In the genomic region with DNA sequence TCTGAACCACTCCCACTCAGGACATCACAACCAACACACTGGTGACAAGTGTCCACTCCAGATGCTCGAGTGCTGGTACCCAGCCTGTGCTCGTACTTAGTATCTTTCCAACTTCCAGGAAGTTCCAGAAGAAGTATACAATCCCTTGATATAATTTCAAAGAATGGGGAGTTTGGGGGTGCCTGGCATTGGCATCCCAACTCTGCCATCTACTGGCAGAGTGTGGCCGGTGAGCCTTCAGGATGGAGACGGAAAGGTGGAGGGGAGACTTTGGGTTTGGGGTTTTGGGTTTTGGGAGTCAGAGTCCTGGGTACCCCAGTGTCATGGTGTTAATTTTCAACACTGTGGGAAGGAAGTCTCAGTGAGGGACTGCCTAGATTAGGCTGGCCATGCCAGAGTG, we compare ENCODE assay signal across 12 mouse cellular contexts. TPM values are rescaled to one million over a fixed set of nuclear protein-coding genes. Genes with fewer than 3 reads are reported as not detected.
DNase-seq lines count a peak whose midpoint lies in the region; ATAC-seq and TF ChIP-seq lines count a peak whose summit lies in the region.
"Had no signal": no experiment of that assay in that cellular context is flagged by ENCODE, and none has a peak within 500 bp of the region (broad histone marks: within the 10 kb centered on the region; RNA-seq: fewer than 3 reads in every experiment).

No protein-coding gene starts in this region.

- no peak for ATAC-seq in kidney, embryonic 16.5 days (ENCODE audit: low FRiP score, low TSS enrichment)
- ATAC-seq in midbrain, postnatal 0 days (ENCODE audit: low FRiP score), result no peak
- no peak for ATAC-seq in forebrain, embryonic 11.5 days (replicated peaks; ENCODE audit: low FRiP score)

- no peak overlapping the region for H3K4me3 ChIP-seq in kidney, adult 2 months (ENCODE audit: insufficient read depth, low read depth, low read length)
- H3K4me3 ChIP-seq in kidney, embryonic 16.5 days (ENCODE audit: low read length), result no peak overlapping the region
- no peak overlapping the region for H3K4me3 ChIP-seq in midbrain, postnatal 0 days (ENCODE audit: low read depth, low read length)
- H3K4me3 ChIP-seq in midbrain, embryonic 10.5 days, result no peak overlapping the region
- H3K4me3 ChIP-seq in spleen, adult 2 months (ENCODE audit: extremely low read depth, insufficient read depth, insufficient read length), result no peak overlapping the region
- H3K4me3 ChIP-seq in forebrain, embryonic 11.5 days (ENCODE audit: low read depth, low read length), result no peak overlapping the region
- H3K4me3 ChIP-seq: heart, embryonic 12.5 days; midbrain, embryonic 12.5 days had no signal

- H3K27me3 ChIP-seq in kidney, adult 2 months (replicated peaks; ENCODE audit: control insufficient read depth, insufficient read depth, low read length), result no peaks in the 10 kb centered on the region
- 0 out of 2 replicates have a peak, but pooled peaks cover 2% of the 10 kb centered on the region for H3K27me3 ChIP-seq in kidney, embryonic 16.5 days (ENCODE audit: insufficient read depth, low read length)
- no peaks in the 10 kb centered on the region for H3K27me3 ChIP-seq in midbrain, postnatal 0 days (ENCODE audit: insufficient read depth, low read length)
- peaks cover 2% of the 10 kb centered on the region for H3K27me3 ChIP-seq in midbrain, embryonic 10.5 days (ENCODE audit: low read depth, poor library complexity, severe bottlenecking)
- no peaks in the 10 kb centered on the region for H3K27me3 ChIP-seq in spleen, adult 2 months (ENCODE audit: control insufficient read depth, insufficient read depth, low read length)
- H3K27me3 ChIP-seq in forebrain, embryonic 11.5 days (ENCODE audit: control insufficient read depth, insufficient read depth, low read length), result peaks cover 2% of the 10 kb centered on the region; the same call in 1 of the 2 replicates

- H3K4me2 ChIP-seq in kidney, embryonic 16.5 days (replicated peaks; ENCODE audit: low read depth, low read length), result no peak overlapping the region
- no peak overlapping the region for H3K4me2 ChIP-seq in midbrain, postnatal 0 days (ENCODE audit: low read depth, low read length, poor library complexity, severe bottlenecking)
- no peak overlapping the region for H3K4me2 ChIP-seq in forebrain, embryonic 11.5 days (ENCODE audit: low read depth, low read length, severe bottlenecking)
- H3K4me2 ChIP-seq: heart, embryonic 12.5 days; midbrain, embryonic 12.5 days had no signal

- H3K9me3 ChIP-seq in kidney, embryonic 16.5 days (ENCODE audit: low read length), result no peaks in the 10 kb centered on the region
- no peaks in the 10 kb centered on the region for H3K9me3 ChIP-seq in midbrain, postnatal 0 days (ENCODE audit: low read length)
- H3K9me3 ChIP-seq in midbrain, embryonic 10.5 days (replicated peaks), result no peaks in the 10 kb centered on the region
- H3K9me3 ChIP-seq in forebrain, embryonic 11.5 days (ENCODE audit: control insufficient read depth, low read length), result no peaks in the 10 kb centered on the region
- H3K9me3 ChIP-seq: heart, embryonic 12.5 days; midbrain, embryonic 12.5 days had no signal

- TF ChIP-seq POLR2A in kidney, adult 2 months (IDR thresholded peaks at IDR 0.05; ENCODE audit: low read depth, low read length), result no peak
- no peak for TF ChIP-seq POLR2A in spleen, adult 2 months (IDR thresholded peaks at IDR 0.05; ENCODE audit: low read depth, low read length)

- no peak overlapping the region for H3K9ac ChIP-seq in kidney, embryonic 16.5 days (replicated peaks; ENCODE audit: low read length)
- no peak overlapping the region for H3K9ac ChIP-seq in midbrain, postnatal 0 days (replicated peaks; ENCODE audit: low read length, poor library complexity, severe bottlenecking)
- no peak overlapping the region for H3K9ac ChIP-seq in forebrain, embryonic 11.5 days (ENCODE audit: low read length)
- H3K9ac ChIP-seq: heart, embryonic 12.5 days; midbrain, embryonic 12.5 days had no signal

- H3K27ac ChIP-seq in kidney, adult 2 months (ENCODE audit: insufficient read depth, low read depth, low read length), result no peak overlapping the region
- H3K27ac ChIP-seq in kidney, embryonic 16.5 days (ENCODE audit: low read length), result no peak overlapping the region
- H3K27ac ChIP-seq in midbrain, postnatal 0 days (ENCODE audit: low read depth, low read length), result no peak overlapping the region
- H3K27ac ChIP-seq in midbrain, embryonic 10.5 days (replicated peaks), result no peak overlapping the region
- H3K27ac ChIP-seq in spleen, adult 2 months (ENCODE audit: insufficient read depth, low read length), result no peak overlapping the region
- H3K27ac ChIP-seq in forebrain, embryonic 11.5 days (ENCODE audit: low read depth, low read length), result no peak overlapping the region
- H3K27ac ChIP-seq: midbrain, embryonic 12.5 days had no signal

- no peaks in the 10 kb centered on the region for H3K4me1 ChIP-seq in kidney, adult 2 months (ENCODE audit: control insufficient read depth, insufficient read depth, low read length)
- H3K4me1 ChIP-seq in kidney, embryonic 16.5 days (ENCODE audit: insufficient read depth, low read length), result peaks cover 11% of the 10 kb centered on the region
- no peaks in the 10 kb centered on the region for H3K4me1 ChIP-seq in midbrain, postnatal 0 days (ENCODE audit: insufficient read depth, low read length)
- H3K4me1 ChIP-seq in midbrain, embryonic 10.5 days, result peaks cover 14% of the 10 kb centered on the region
- peaks cover 4% of the 10 kb centered on the region; the same call in 1 of the 2 replicates for H3K4me1 ChIP-seq in spleen, adult 2 months (ENCODE audit: control insufficient read depth, insufficient read depth, insufficient read length)
- 0 out of 2 replicates have a peak, but pooled peaks cover 2% of the 10 kb centered on the region for H3K4me1 ChIP-seq in forebrain, embryonic 11.5 days (replicated peaks; ENCODE audit: control insufficient read depth, insufficient read depth, low read length)

- peak; percentile 62 for TF ChIP-seq CTCF in kidney, adult 2 months (conservative IDR thresholded peaks at IDR 0.05; ENCODE audit: insufficient read depth, insufficient read length, low read depth, low read length)
- TF ChIP-seq CTCF in midbrain, postnatal 0 days (IDR thresholded peaks at IDR 0.05), result peak; percentile 68
- TF ChIP-seq CTCF in spleen, adult 2 months (IDR thresholded peaks at IDR 0.05; ENCODE audit: extremely low read depth, insufficient read depth, insufficient read length, insufficient replicate concordance), result peak; percentile 87; the same call in 1 of the 2 replicates

- no peaks in the 10 kb centered on the region for H3K36me3 ChIP-seq in kidney, adult 2 months (ENCODE audit: control insufficient read depth, insufficient read depth, low read length)
- no peaks in the 10 kb centered on the region for H3K36me3 ChIP-seq in kidney, embryonic 16.5 days (ENCODE audit: insufficient read depth, low read length)
- H3K36me3 ChIP-seq in midbrain, postnatal 0 days (ENCODE audit: insufficient read depth, low read length), result no peaks in the 10 kb centered on the region
- no peaks in the 10 kb centered on the region for H3K36me3 ChIP-seq in midbrain, embryonic 10.5 days
- H3K36me3 ChIP-seq in spleen, adult 2 months (ENCODE audit: control insufficient read depth, insufficient read depth, low read length), result no peaks in the 10 kb centered on the region
- H3K36me3 ChIP-seq in forebrain, embryonic 11.5 days (ENCODE audit: control insufficient read depth, insufficient read depth, low read length), result no peaks in the 10 kb centered on the region
- H3K36me3 ChIP-seq: heart, embryonic 12.5 days; midbrain, embryonic 12.5 days had no signal

- WGBS in kidney, adult 2 months, result 44% methylated on average over 4 of the region's 4 CpGs
- WGBS in kidney, embryonic 16.5 days, result 48% methylated on average over 4 of the region's 4 CpGs
- 51% methylated on average over 4 of the region's 4 CpGs for WGBS in midbrain, postnatal 0 days
- WGBS in midbrain, embryonic 10.5 days, result 57% methylated on average over 4 of the region's 4 CpGs
- 22% methylated on average over 4 of the region's 4 CpGs for WGBS in spleen, adult 2 months
- 60% methylated on average over 4 of the region's 4 CpGs for WGBS in forebrain, embryonic 11.5 days

- no peak for DNase-seq in kidney, adult 2 months
- peak; percentile 6 for DNase-seq in midbrain, postnatal 0 days (ENCODE audit: low spot score)
- no peak for DNase-seq in midbrain, embryonic 10.5 days (ENCODE audit: low spot score)
- DNase-seq in brain, adult 2 months (ENCODE audit: low read depth, low spot score), result peak; percentile 27
- peak in 1 of 2 experiments; percentile 62 for DNase-seq in spleen, adult 2 months (ENCODE audit: low read depth in 1 of 2, low spot score in 2 of 2)
- DNase-seq in MN1 (ENCODE audit: low spot score), result no peak
- no peak for DNase-seq in forebrain, embryonic 11.5 days (ENCODE audit: low spot score)

RNA-seq across cellular contexts. Expression of gene Mag, which starts 10.6 kb away (rescaled TPM):
- 0.71 and 0.94 TPM in 2 replicates for polyA plus RNA-seq in kidney, adult 2 months (2012; rRNA removed)
- 0.59 and 0.74 TPM in 2 replicates for polyA plus RNA-seq in kidney, embryonic 16.5 days (2015; fragmentation: Nextera tagmentation; extraction: Ambion mirVana)
- 5.3 and 14.9 TPM in 2 replicates for total RNA-seq in midbrain, postnatal 0 days (2014; rRNA removed)
- polyA plus RNA-seq in midbrain, postnatal 0 days (2015; fragmentation: Nextera tagmentation; extraction: Ambion mirVana), result 5.7 and 6.9 TPM in 2 replicates
- polyA plus RNA-seq in midbrain, embryonic 10.5 days (2016; fragmentation: Nextera tagmentation; extraction: Ambion mirVana), result 0.22 and 0.52 TPM in 2 replicates
- polyA plus RNA-seq in spleen, adult 2 months (2012; rRNA removed), result 3.5 TPM in 2 replicates
- 0.11 and 0.20 TPM in 2 replicates for polyA plus RNA-seq in forebrain, embryonic 11.5 days (2014; fragmentation: Nextera tagmentation; extraction: Ambion mirVana)
- polyA plus RNA-seq: heart, embryonic 12.5 days had no signal

RNA-seq across cellular contexts. Expression of gene Hamp2, which starts 20.4 kb away (rescaled TPM):
- polyA plus RNA-seq in kidney, adult 2 months (2012; rRNA removed), result 1.1 TPM in 1 of 2 replicates, not detected in the other
- not detected in 2 replicates for polyA plus RNA-seq in kidney, embryonic 16.5 days (2015; fragmentation: Nextera tagmentation; extraction: Ambion mirVana)
- not detected in 2 replicates for total RNA-seq in midbrain, postnatal 0 days (2014; rRNA removed)
- not detected in 2 replicates for polyA plus RNA-seq in midbrain, postnatal 0 days (2015; fragmentation: Nextera tagmentation; extraction: Ambion mirVana)
- not detected in 2 replicates for polyA plus RNA-seq in midbrain, embryonic 10.5 days (2016; fragmentation: Nextera tagmentation; extraction: Ambion mirVana)
- 15.6 and 18.2 TPM in 2 replicates for polyA plus RNA-seq in spleen, adult 2 months (2012; rRNA removed)
- not detected in 2 replicates for polyA plus RNA-seq in forebrain, embryonic 11.5 days (2014; fragmentation: Nextera tagmentation; extraction: Ambion mirVana)
- total RNA-seq: layer of hippocampus, postnatal 25 days had no signal
- polyA plus RNA-seq: embryonic facial prominence, embryonic 14.5 days; heart, embryonic 12.5 days; midbrain, embryonic 12.5 days had no signal

RNA-seq across cellular contexts. Expression of gene Cd22, which starts 23.9 kb away (rescaled TPM):
- 0.42 and 11.2 TPM in 2 replicates for polyA plus RNA-seq in kidney, adult 2 months (2012; rRNA removed)
- 0.19 and 0.29 TPM in 2 replicates for polyA plus RNA-seq in kidney, embryonic 16.5 days (2015; fragmentation: Nextera tagmentation; extraction: Ambion mirVana)
- 0.24 and 0.71 TPM in 2 replicates for total RNA-seq in midbrain, postnatal 0 days (2014; rRNA removed)
- polyA plus RNA-seq in midbrain, postnatal 0 days (2015; fragmentation: Nextera tagmentation; extraction: Ambion mirVana), result 0.06 and 0.16 TPM in 2 replicates
- polyA plus RNA-seq in midbrain, embryonic 10.5 days (2016; fragmentation: Nextera tagmentation; extraction: Ambion mirVana), result 0.02 TPM in 1 of 2 replicates, not detected in the other
- polyA plus RNA-seq in spleen, adult 2 months (2012; rRNA removed), result 269 and 316 TPM in 2 replicates
- not detected in 2 replicates for polyA plus RNA-seq in forebrain, embryonic 11.5 days (2014; fragmentation: Nextera tagmentation; extraction: Ambion mirVana)
- total RNA-seq: layer of hippocampus, postnatal 25 days had no signal
- polyA plus RNA-seq: heart, embryonic 12.5 days; midbrain, embryonic 12.5 days had no signal

RNA-seq across cellular contexts. Expression of gene Hamp, which starts 39.8 kb away (rescaled TPM):
- not detected in 2 replicates for polyA plus RNA-seq in kidney, adult 2 months (2012; rRNA removed)
- polyA plus RNA-seq in kidney, embryonic 16.5 days (2015; fragmentation: Nextera tagmentation; extraction: Ambion mirVana), result not detected in 2 replicates
- total RNA-seq in midbrain, postnatal 0 days (2014; rRNA removed), result not detected in 2 replicates
- not detected in 2 replicates for polyA plus RNA-seq in midbrain, postnatal 0 days (2015; fragmentation: Nextera tagmentation; extraction: Ambion mirVana)
- not detected in 2 replicates for polyA plus RNA-seq in midbrain, embryonic 10.5 days (2016; fragmentation: Nextera tagmentation; extraction: Ambion mirVana)
- 0.82 TPM in 1 of 2 replicates, not detected in the other for polyA plus RNA-seq in spleen, adult 2 months (2012; rRNA removed)
- not detected in 2 replicates for polyA plus RNA-seq in forebrain, embryonic 11.5 days (2014; fragmentation: Nextera tagmentation; extraction: Ambion mirVana)
- total RNA-seq: layer of hippocampus, postnatal 25 days had no signal
- polyA plus RNA-seq: embryonic facial prominence, embryonic 14.5 days; heart, embryonic 12.5 days; midbrain, embryonic 12.5 days had no signal

RNA-seq across cellular contexts. Expression of gene Ffar1, which starts 42.7 kb away (rescaled TPM):
- 0.03 and 0.48 TPM in 2 replicates for polyA plus RNA-seq in kidney, adult 2 months (2012; rRNA removed)
- polyA plus RNA-seq in kidney, embryonic 16.5 days (2015; fragmentation: Nextera tagmentation; extraction: Ambion mirVana), result not detected in 2 replicates
- not detected in 2 replicates for total RNA-seq in midbrain, postnatal 0 days (2014; rRNA removed)
- not detected in 2 replicates for polyA plus RNA-seq in midbrain, postnatal 0 days (2015; fragmentation: Nextera tagmentation; extraction: Ambion mirVana)
- not detected in 2 replicates for polyA plus RNA-seq in midbrain, embryonic 10.5 days (2016; fragmentation: Nextera tagmentation; extraction: Ambion mirVana)
- 17.0 and 20.1 TPM in 2 replicates for polyA plus RNA-seq in spleen, adult 2 months (2012; rRNA removed)
- not detected in 2 replicates for polyA plus RNA-seq in forebrain, embryonic 11.5 days (2014; fragmentation: Nextera tagmentation; extraction: Ambion mirVana)
- total RNA-seq: layer of hippocampus, postnatal 25 days had no signal
- polyA plus RNA-seq: embryonic facial prominence, embryonic 14.5 days; heart, embryonic 12.5 days; midbrain, embryonic 12.5 days had no signal

Comparison
In these comparisons a context has a peak if more than half of its experiments do, and no peak if none do; other contexts are left out.
1. DNase-seq: peak in midbrain, postnatal 0 days (single experiment) and brain, adult 2 months (single experiment); none in kidney, adult 2 months (single experiment), midbrain, embryonic 10.5 days (single experiment), MN1 (single experiment) and forebrain, embryonic 11.5 days (single experiment).
2. RNA of gene Cd22, which starts 23.9 kb away (polyA plus RNA-seq): 269 to 316 TPM in spleen, adult 2 months; 0.42 to 11.2 TPM in kidney, adult 2 months, 0.19 to 0.29 TPM in kidney, embryonic 16.5 days, 0.06 to 0.16 TPM in midbrain, postnatal 0 days, not detected in forebrain, embryonic 11.5 days and 0.02 TPM in midbrain, embryonic 10.5 days; every median in the first group is over 10 times any median in the second.
3. Peak in every context shown above with its lines, with median percentiles within 50 percentile points of each other: CTCF ChIP-seq.